Mouse (Mus musculus): ENCODE measurements around the gene Ugt1a10. TPM values are rescaled to one million over a fixed set of nuclear protein-coding genes. Genes with fewer than 3 reads are reported as not detected.
"Not testable (repeated sequence)": the region's sequence is repeated elsewhere in the genome, so short reads cannot be mapped to it uniquely, and the experiment has no call there.

Gene Ugt1a10
- polyA plus RNA-seq, 2 experiments, result not detected

DNA sequence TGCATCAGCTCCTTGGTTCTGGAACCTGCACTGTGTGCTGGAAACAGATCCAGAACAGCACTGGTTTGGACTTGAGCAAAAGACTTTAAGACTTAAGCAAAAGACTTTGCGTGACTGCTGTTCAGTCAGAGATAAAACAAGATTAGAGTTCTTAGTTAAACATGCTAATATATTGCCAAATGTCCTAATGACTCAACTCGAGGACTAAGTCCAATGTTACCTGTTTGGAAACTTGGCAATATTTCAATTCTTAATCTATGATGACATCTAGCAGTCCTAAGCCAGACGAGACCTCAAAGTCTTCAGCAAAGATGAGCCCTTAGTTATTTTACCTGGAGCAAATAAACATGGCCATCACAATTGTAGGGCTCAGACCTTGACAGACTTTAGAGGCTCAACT, 41.5 kb upstream of the Ugt1a10 start:
- H3K27ac ChIP-seq (replicated peaks; ENCODE audit: low read depth, low read length), result no peak overlapping the region
- no peak overlapping the region for H3K4me2 ChIP-seq (replicated peaks; ENCODE audit: low read depth, low read length, severe bottlenecking)
- TF ChIP-seq POLR2A (IDR thresholded peaks at IDR 0.05; ENCODE audit: borderline replicate concordance, extremely low read depth, insufficient read depth, insufficient read length), result no peak
- ATAC-seq (ENCODE audit: low FRiP score, low read depth) (no peak), DNase-seq (ENCODE audit: low spot score) (no peak)
- 0 out of 2 replicates have a peak, but pooled peaks cover 3% of the 10 kb centered on the region for H3K9me3 ChIP-seq (ENCODE audit: control insufficient read depth, low read length)
- no peaks in the 10 kb centered on the region for H3K36me3 ChIP-seq (ENCODE audit: control insufficient read depth, insufficient read depth, low read length)
- H3K27me3 ChIP-seq (ENCODE audit: control insufficient read depth, insufficient read depth, low read length), result no peaks in the 10 kb centered on the region
- WGBS, result 71% methylated on average over 3 of the region's 3 CpGs
- no peak overlapping the region for H3K4me3 ChIP-seq (replicated peaks; ENCODE audit: low read length)
- H3K4me1 ChIP-seq (ENCODE audit: control insufficient read depth, insufficient read depth, low read length), result peaks cover 3% of the 10 kb centered on the region; the same call in 1 of the 2 replicates
- no peak overlapping the region for H3K9ac ChIP-seq (ENCODE audit: low read depth, low read length, severe bottlenecking)

DNA sequence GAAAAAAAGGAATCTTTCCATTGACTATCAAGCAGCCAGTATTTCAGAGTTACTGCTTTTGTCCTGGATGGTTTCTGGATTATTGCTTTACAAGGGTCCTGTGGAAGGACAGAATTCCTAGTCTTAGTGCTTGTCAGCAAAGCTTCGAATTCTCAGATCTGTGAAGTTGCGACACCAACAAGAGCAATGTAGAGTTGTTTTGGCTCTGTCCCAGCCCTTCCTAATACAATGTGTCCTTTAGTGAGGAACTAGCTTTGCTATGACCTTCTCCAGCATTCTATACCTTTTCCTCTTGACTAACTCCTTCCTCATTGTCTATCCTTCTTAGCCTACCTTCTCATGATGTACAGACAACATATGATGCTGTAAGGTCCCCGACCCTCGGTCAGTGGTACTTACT, 41.0 kb upstream of the Ugt1a10 start:
- no peak overlapping the region for H3K4me3 ChIP-seq (replicated peaks; ENCODE audit: low read length)
- H3K27me3 ChIP-seq (ENCODE audit: control insufficient read depth, insufficient read depth, low read length), result no peaks in the 10 kb centered on the region
- 0 out of 2 replicates have a peak, but pooled peaks cover 3% of the 10 kb centered on the region for H3K9me3 ChIP-seq (ENCODE audit: control insufficient read depth, low read length)
- H3K4me1 ChIP-seq (ENCODE audit: control insufficient read depth, insufficient read depth, low read length), result no peaks in the 10 kb centered on the region
- DNase-seq (ENCODE audit: low spot score) (no peak), ATAC-seq (ENCODE audit: low FRiP score, low read depth) (no peak)
- H3K4me2 ChIP-seq (replicated peaks; ENCODE audit: low read depth, low read length, severe bottlenecking), result no peak overlapping the region
- no peak overlapping the region for H3K27ac ChIP-seq (replicated peaks; ENCODE audit: low read depth, low read length)
- no peaks in the 10 kb centered on the region for H3K36me3 ChIP-seq (ENCODE audit: control insufficient read depth, insufficient read depth, low read length)
- no peak overlapping the region for H3K9ac ChIP-seq (ENCODE audit: low read depth, low read length, severe bottlenecking)
- 90% methylated on average over 4 of the region's 4 CpGs for WGBS
- no peak for TF ChIP-seq POLR2A (IDR thresholded peaks at IDR 0.05; ENCODE audit: borderline replicate concordance, extremely low read depth, insufficient read depth, insufficient read length)

DNA sequence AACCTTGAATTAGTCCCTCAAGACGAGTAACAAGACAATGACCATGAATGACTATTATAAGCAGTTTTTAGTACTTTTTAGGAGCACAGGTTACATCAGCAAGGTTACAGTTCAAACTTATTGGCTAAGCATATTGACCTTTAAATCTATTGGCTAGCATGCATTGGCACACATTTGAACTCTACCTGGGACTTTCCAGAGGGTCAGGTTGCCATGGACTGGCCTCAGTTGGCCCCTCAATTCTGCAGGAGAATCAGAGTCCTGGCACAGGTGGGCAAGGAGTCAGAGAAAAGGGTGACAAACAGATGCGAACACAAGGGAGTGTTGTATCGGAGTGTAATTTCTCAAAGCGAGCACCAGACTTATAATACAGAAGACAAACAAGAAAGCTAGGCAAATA, 40.5 kb upstream of the Ugt1a10 start:
- no peak for DNase-seq (ENCODE audit: low spot score)
- no peaks in the 10 kb centered on the region for H3K4me1 ChIP-seq (ENCODE audit: control insufficient read depth, insufficient read depth, low read length)
- H3K4me2 ChIP-seq (replicated peaks; ENCODE audit: low read depth, low read length, severe bottlenecking), result no peak overlapping the region
- ATAC-seq (ENCODE audit: low FRiP score, low read depth), result no peak
- H3K9ac ChIP-seq (ENCODE audit: low read depth, low read length, severe bottlenecking), result no peak overlapping the region
- 0 out of 2 replicates have a peak, but pooled peaks cover 3% of the 10 kb centered on the region for H3K9me3 ChIP-seq (ENCODE audit: control insufficient read depth, low read length)
- no peaks in the 10 kb centered on the region for H3K36me3 ChIP-seq (ENCODE audit: control insufficient read depth, insufficient read depth, low read length)
- no peak for TF ChIP-seq POLR2A (IDR thresholded peaks at IDR 0.05; ENCODE audit: borderline replicate concordance, extremely low read depth, insufficient read depth, insufficient read length)
- no peaks in the 10 kb centered on the region for H3K27me3 ChIP-seq (ENCODE audit: control insufficient read depth, insufficient read depth, low read length)
- 94% methylated on average over 4 of the region's 4 CpGs for WGBS
- no peak overlapping the region for H3K4me3 ChIP-seq (replicated peaks; ENCODE audit: low read length)
- H3K27ac ChIP-seq (replicated peaks; ENCODE audit: low read depth, low read length), result no peak overlapping the region

DNA sequence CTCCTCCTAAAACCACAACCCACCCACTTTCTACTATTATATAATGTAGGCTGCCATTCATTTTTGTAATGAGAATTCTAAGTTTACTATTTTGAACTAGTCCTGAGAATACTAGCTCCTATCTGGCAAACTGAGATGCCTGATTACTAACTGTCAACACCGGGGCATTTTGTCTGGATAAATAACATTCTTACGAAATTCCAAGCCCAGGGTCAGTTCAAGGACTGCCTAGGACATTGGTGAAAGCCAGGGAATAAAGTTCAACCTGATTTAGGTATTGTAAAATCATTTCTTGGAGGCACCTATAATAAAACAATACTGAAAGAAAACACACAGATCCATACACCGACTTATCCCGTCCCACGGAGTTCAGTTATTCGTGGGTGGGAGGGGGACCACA, 39.8 kb upstream of the Ugt1a10 start:
- ATAC-seq (ENCODE audit: low FRiP score, low read depth), result no peak
- WGBS, result 89% methylated on average over 6 of the region's 6 CpGs
- no peaks in the 10 kb centered on the region for H3K36me3 ChIP-seq (ENCODE audit: control insufficient read depth, insufficient read depth, low read length)
- H3K4me3 ChIP-seq (replicated peaks; ENCODE audit: low read length), result no peak overlapping the region
- no peak for TF ChIP-seq POLR2A (IDR thresholded peaks at IDR 0.05; ENCODE audit: borderline replicate concordance, extremely low read depth, insufficient read depth, insufficient read length)
- DNase-seq (ENCODE audit: low spot score), result no peak
- H3K27me3 ChIP-seq (ENCODE audit: control insufficient read depth, insufficient read depth, low read length), result no peaks in the 10 kb centered on the region
- 0 out of 2 replicates have a peak, but pooled peaks cover 3% of the 10 kb centered on the region for H3K9me3 ChIP-seq (ENCODE audit: control insufficient read depth, low read length)
- no peak overlapping the region for H3K9ac ChIP-seq (ENCODE audit: low read depth, low read length, severe bottlenecking)
- no peaks in the 10 kb centered on the region for H3K4me1 ChIP-seq (ENCODE audit: control insufficient read depth, insufficient read depth, low read length)
- no peak overlapping the region for H3K27ac ChIP-seq (replicated peaks; ENCODE audit: low read depth, low read length)
- no peak overlapping the region for H3K4me2 ChIP-seq (replicated peaks; ENCODE audit: low read depth, low read length, severe bottlenecking)

DNA sequence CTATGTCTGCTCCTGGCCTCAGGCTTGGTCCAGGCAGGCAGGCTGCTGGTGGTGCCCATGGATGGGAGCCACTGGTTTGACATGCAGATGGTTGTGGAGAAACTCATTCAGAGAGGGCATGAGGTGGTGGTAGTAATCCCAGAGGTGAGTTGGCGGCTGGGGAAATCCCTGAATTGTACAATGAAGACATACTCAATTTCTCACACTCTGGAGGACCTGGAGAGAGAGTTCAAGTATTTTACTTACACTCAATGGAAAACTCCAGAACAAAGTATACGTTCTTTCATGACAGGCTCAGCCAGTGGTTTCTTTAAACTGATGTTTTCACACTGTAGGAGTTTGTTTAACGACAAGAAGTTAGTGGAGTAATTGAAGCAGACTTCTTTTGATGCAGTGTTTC, 29.9 kb upstream of the Ugt1a10 start:
- DNase-seq (ENCODE audit: low spot score); ATAC-seq (ENCODE audit: low FRiP score, low read depth): not testable (repeated sequence)
- 79% methylated on average over 3 of the region's 3 CpGs for WGBS

DNA sequence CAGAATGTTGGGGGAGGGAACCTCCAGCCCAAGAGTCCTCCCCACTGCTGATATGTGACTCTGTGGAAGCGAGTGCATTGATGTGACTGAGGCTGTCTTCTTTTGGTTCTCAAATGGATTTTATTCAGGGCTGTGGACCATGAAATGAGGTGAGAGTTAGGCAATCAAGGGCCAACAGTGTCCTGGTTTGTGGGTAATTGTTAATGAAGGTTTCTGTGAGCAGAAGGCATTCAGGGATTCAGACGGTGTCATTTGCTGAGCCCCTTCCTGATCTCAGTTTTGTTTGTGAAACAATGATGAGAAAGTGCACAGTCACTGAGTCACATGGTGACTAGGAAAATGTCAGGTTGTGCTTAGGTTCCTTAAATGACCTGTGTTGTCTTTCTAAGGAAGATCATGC, 12.1 kb upstream of the Ugt1a10 start:
- not testable (repeated sequence) for H3K27ac ChIP-seq (replicated peaks; ENCODE audit: low read depth, low read length); DNase-seq (ENCODE audit: low spot score); H3K36me3 ChIP-seq (ENCODE audit: control insufficient read depth, insufficient read depth, low read length); H3K9me3 ChIP-seq (ENCODE audit: control insufficient read depth, low read length); ATAC-seq (ENCODE audit: low FRiP score, low read depth); H3K4me3 ChIP-seq (replicated peaks; ENCODE audit: low read length); H3K27me3 ChIP-seq (ENCODE audit: control insufficient read depth, insufficient read depth, low read length); H3K4me1 ChIP-seq (ENCODE audit: control insufficient read depth, insufficient read depth, low read length); H3K9ac ChIP-seq (ENCODE audit: low read depth, low read length, severe bottlenecking); H3K4me2 ChIP-seq (replicated peaks; ENCODE audit: low read depth, low read length, severe bottlenecking)
- 50% methylated on average over 1 of the region's 2 CpGs for WGBS

More for the DNA sequence above, 29.9 kb upstream of the Ugt1a10 start:
- H3K36me3 ChIP-seq (ENCODE audit: control insufficient read depth, insufficient read depth, low read length); H3K9me3 ChIP-seq (ENCODE audit: control insufficient read depth, low read length); H3K9ac ChIP-seq (ENCODE audit: low read depth, low read length, severe bottlenecking); H3K27ac ChIP-seq (replicated peaks; ENCODE audit: low read depth, low read length); H3K4me3 ChIP-seq (replicated peaks; ENCODE audit: low read length); H3K4me2 ChIP-seq (replicated peaks; ENCODE audit: low read depth, low read length, severe bottlenecking); H3K27me3 ChIP-seq (ENCODE audit: control insufficient read depth, insufficient read depth, low read length); H3K4me1 ChIP-seq (ENCODE audit: control insufficient read depth, insufficient read depth, low read length): not testable (repeated sequence)

DNA sequence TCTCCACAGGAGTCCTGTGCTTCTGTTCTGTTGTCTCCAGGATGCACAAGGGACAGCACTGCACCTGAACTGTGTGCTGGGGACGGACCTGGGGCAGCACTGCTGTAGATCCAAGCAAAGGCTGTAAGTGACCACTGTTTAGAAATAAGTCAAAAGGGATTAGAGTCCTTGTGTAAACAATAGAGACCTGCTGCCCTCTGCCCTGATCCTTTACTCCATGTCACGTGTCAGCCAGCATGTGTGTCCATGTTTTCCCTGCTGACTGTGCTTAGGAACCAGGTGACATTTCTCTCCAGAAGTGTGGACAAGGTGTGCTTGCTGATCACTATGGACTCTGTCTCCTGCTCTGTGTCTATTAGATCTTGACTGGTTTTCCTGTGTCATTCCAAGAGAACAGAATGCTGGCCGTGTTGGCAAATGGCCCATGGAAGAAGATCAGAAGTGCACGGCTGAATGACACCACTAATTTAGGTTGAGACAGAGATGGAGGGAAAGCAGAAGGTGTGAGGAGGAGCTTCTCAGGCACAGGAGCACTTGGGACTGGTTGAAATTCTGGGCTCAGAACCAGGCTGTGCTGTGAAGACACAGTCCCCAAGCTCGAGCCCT, 10.3 kb upstream of the Ugt1a10 start:
- not testable (repeated sequence) for H3K4me2 ChIP-seq (replicated peaks; ENCODE audit: low read depth, low read length, severe bottlenecking); DNase-seq (ENCODE audit: low spot score); H3K36me3 ChIP-seq (ENCODE audit: control insufficient read depth, insufficient read depth, low read length); ATAC-seq (ENCODE audit: low FRiP score, low read depth); H3K4me3 ChIP-seq (replicated peaks; ENCODE audit: low read length); H3K9ac ChIP-seq (ENCODE audit: low read depth, low read length, severe bottlenecking); H3K27me3 ChIP-seq (ENCODE audit: control insufficient read depth, insufficient read depth, low read length); H3K9me3 ChIP-seq (ENCODE audit: control insufficient read depth, low read length); H3K4me1 ChIP-seq (ENCODE audit: control insufficient read depth, insufficient read depth, low read length); H3K27ac ChIP-seq (replicated peaks; ENCODE audit: low read depth, low read length)
- WGBS, result 75% methylated on average over 3 of the region's 5 CpGs

DNA sequence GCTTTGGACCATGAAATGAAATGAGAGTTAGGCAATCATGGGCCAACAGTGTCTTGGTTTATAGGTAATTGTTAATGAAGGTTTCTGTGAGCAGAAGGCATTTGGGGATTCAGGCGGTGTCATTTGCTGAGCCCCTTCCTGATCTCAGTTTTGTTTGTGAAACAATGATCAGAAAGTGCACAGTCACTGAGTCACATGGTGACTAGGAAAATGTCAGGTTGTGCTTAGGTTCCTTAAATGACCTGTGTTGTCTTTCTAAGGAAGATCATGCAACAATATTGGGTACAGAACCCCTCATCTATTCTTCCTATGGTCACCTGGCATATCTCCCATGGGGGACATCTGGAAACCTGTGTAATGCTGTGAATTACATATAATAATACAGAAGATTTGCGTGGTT, 7.8 kb upstream of the Ugt1a10 start:
- not testable (repeated sequence) for H3K4me1 ChIP-seq (ENCODE audit: control insufficient read depth, insufficient read depth, low read length); H3K27me3 ChIP-seq (ENCODE audit: control insufficient read depth, insufficient read depth, low read length); ATAC-seq (ENCODE audit: low FRiP score, low read depth); H3K9me3 ChIP-seq (ENCODE audit: control insufficient read depth, low read length); DNase-seq (ENCODE audit: low spot score); H3K36me3 ChIP-seq (ENCODE audit: control insufficient read depth, insufficient read depth, low read length); H3K4me2 ChIP-seq (replicated peaks; ENCODE audit: low read depth, low read length, severe bottlenecking); H3K4me3 ChIP-seq (replicated peaks; ENCODE audit: low read length); H3K27ac ChIP-seq (replicated peaks; ENCODE audit: low read depth, low read length); H3K9ac ChIP-seq (ENCODE audit: low read depth, low read length, severe bottlenecking)
- WGBS, result 86% methylated on average over 2 of the region's 2 CpGs
